Mouse (Mus musculus) kidney, embryonic 16.5 days (tissue): ENCODE results near the gene Grap. TPM values are rescaled to one million over a fixed set of nuclear protein-coding genes. Genes with fewer than 3 reads are reported as not detected.

Experiments used
- ATAC-seq: fragments of 200-750 bp; cut with Nextera tagmentation; 2 replicates; pipeline ENCODE4 v1.8.0; 2017; ENCODE audit warnings: moderate TSS enrichment; ENCODE audit not compliant: low FRiP score, low TSS enrichment
- H3K27ac ChIP-seq: fragments of 300-500 bp; sonication (generic); 2 replicates; pipeline ENCODE4 v1.5.1; 2014; ENCODE audit warnings: low read length
- H3K27me3 ChIP-seq: fragments of 300-500 bp; sonication (generic); 2 replicates; pipeline ENCODE4 v1.6.1; 2014; ENCODE audit warnings: low read length, control low read depth, mixed read lengths; ENCODE audit not compliant: insufficient read depth
- H3K36me3 ChIP-seq: fragments of 300-500 bp; sonication (generic); 2 replicates; pipeline ENCODE4 v1.6.1; 2014; ENCODE audit warnings: low read length, control low read depth, mixed read lengths; ENCODE audit not compliant: insufficient read depth
- H3K4me1 ChIP-seq: fragments of 300-500 bp; sonication (generic); 2 replicates; pipeline ENCODE4 v1.6.1; 2014; ENCODE audit warnings: low read length, control low read depth, mixed read lengths; ENCODE audit not compliant: insufficient read depth
- H3K4me2 ChIP-seq: fragments of 300-500 bp; sonication (generic); replicated peaks from 2 replicates; pipeline ENCODE4 v1.6.1; 2014; ENCODE audit warnings: low read depth, low read length
- H3K4me3 ChIP-seq: fragments of 300-500 bp; sonication (generic); 2 replicates; pipeline ENCODE4 v1.5.1; 2014; ENCODE audit warnings: mild to moderate bottlenecking, low read length
- H3K9ac ChIP-seq: fragments of 300-500 bp; sonication (generic); replicated peaks from 2 replicates; pipeline ENCODE4 v1.6.1; 2014; ENCODE audit warnings: low read length
- H3K9me3 ChIP-seq: fragments of 300-500 bp; sonication (generic); 2 replicates; pipeline ENCODE4 v1.6.1; 2016; ENCODE audit warnings: low read length, control low read depth
- WGBS: fragments of 180-500 bp; shearing (Covaris S2); extraction: QIAGEN DNeasy Blood & Tissue Kit; methylation state at CpG from one replicate; pipeline ENCODE4 v1.1.7; 2014; 5-methylcytosine and 5-hydroxymethylcytosine counted together
- polyA plus RNA-seq: library from polyadenylated mRNA; unstranded; fragments of >200 nt; fragmentation: Nextera tagmentation; extraction: Ambion mirVana; gene quantifications from 2 replicates; pipeline ENCODE4 v1.2.1, GENCODE M21; 2015

Grap gene
- 13.6 and 16.3 TPM in 2 replicates for polyA plus RNA-seq

DNA sequence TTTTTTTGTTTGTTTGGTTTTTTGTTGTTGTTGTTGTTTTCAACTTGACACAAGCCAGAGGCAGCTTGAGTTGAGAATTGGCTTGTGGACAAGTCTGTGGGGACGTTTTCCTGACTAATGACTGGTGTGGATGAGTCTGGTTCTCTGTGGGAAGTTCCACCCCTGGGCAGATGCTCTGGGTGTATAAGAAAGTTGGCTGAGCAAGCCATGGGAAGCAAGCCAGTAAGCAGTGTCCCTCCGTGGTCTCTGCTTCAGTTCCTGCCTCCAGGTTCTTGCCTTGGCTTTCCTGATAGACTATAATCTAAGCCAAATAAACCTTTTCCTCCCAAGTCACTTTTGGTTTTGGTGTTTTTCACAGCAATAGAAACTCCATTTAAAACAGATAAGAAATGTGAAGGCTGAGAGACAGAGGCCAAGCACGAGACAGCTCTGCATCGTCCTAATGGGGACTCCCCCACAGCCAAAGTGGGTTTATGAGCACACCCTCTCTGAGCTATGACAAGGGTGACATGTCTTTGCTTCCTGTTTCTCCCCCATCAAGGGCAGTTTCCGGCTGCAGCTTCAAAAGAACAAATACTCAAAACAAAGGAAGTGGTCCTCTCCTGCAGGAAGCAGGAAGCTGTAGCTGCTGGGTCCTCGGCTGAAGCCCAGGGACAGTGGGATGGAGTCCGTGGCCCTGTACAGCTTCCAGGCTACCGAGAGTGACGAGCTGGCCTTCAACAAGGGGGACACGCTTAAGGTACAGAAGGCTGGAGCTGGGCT lies at the start of gene Grap:
Gene Grap, plus strand, starts transcription at position 580 of the 762 bp plus-strand sequence.
- Histone ChIP-seq H3K27me3 (no peaks in the 10 kb centered on the region), H3K4me1 (peaks cover 4% of the 10 kb centered on the region), H3K4me2 (peak within 1 kb of the TSS; percentile 27), H3K27ac (peak within 1 kb of the TSS; percentile 20; the same call in 1 of the 2 replicates), H3K4me3 (peak within 1 kb of the TSS; percentile 38), H3K36me3 (no peaks in the 10 kb centered on the region), H3K9ac (0 out of 2 replicates have a peak within 1 kb of the TSS, but pooled peaks have one; percentile 36), H3K9me3 (no peaks in the 10 kb centered on the region)
- 58% methylated on average over 10 of the region's 10 CpGs for WGBS
- 0 out of 2 replicates have a peak, but pooled peaks have one; percentile 42 for ATAC-seq

DNA sequence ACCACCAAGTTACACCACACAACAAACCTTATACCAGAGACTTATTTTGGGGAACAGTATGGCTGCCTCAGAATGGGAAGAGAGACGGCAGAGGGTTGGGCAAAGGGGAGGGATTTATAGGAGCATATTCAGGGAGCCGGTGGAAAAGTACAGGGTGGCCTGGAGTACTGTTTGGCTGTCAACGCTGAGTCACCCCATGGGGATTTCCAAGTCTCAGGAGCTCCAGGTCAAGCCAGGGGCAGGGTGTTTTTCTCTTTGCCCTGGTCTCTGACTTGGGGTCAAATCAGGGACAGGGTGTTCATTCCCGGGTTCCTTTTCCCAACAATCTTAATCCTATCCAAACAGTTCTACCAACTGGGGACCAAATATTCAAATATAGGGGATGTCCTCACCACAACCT lies 45.0 kb upstream of the Grap start:
- H3K27me3 ChIP-seq = no peaks in the 10 kb centered on the region
- no peak for ATAC-seq
- H3K4me3 ChIP-seq = no peak overlapping the region
- no peak overlapping the region for H3K4me2 ChIP-seq
- no peak overlapping the region for H3K27ac ChIP-seq
- no peaks in the 10 kb centered on the region for H3K4me1 ChIP-seq
- H3K9me3 ChIP-seq = 0 out of 2 replicates have a peak, but pooled peaks cover 6% of the 10 kb centered on the region
- no peaks in the 10 kb centered on the region for H3K36me3 ChIP-seq
- no peak overlapping the region for H3K9ac ChIP-seq
- WGBS = 84% methylated on average over 4 of the region's 4 CpGs

DNA sequence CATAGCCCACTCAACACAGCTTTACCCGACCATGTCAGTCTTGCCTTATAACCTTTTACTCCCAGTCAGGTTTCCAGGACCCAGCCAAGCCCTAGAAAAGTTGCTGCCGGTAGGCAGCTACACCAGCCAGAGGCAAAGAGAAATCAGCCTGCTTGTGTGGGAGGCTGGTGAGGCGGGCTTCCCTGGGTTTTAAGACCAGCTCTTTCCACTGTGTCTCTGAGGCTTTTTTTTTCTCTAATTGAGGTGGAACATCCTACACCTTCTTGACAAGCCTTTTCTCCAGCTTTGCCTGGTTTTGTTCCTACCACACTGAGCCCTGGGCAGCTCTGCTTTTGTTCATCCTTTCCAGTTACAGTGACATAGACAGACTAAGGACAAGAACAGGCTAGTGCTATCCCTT lies 41.9 kb upstream of the Grap start:
- peaks cover 10% of the 10 kb centered on the region for H3K4me1 ChIP-seq
- no peak overlapping the region for H3K27ac ChIP-seq
- H3K27me3 ChIP-seq = no peaks in the 10 kb centered on the region
- WGBS = 67% methylated on average over 3 of the region's 3 CpGs
- 0 out of 2 replicates have a peak, but pooled peaks cover 6% of the 10 kb centered on the region for H3K9me3 ChIP-seq
- H3K4me2 ChIP-seq = no peak overlapping the region
- no peaks in the 10 kb centered on the region for H3K36me3 ChIP-seq
- ATAC-seq = no peak
- H3K4me3 ChIP-seq = no peak overlapping the region
- no peak overlapping the region for H3K9ac ChIP-seq

DNA sequence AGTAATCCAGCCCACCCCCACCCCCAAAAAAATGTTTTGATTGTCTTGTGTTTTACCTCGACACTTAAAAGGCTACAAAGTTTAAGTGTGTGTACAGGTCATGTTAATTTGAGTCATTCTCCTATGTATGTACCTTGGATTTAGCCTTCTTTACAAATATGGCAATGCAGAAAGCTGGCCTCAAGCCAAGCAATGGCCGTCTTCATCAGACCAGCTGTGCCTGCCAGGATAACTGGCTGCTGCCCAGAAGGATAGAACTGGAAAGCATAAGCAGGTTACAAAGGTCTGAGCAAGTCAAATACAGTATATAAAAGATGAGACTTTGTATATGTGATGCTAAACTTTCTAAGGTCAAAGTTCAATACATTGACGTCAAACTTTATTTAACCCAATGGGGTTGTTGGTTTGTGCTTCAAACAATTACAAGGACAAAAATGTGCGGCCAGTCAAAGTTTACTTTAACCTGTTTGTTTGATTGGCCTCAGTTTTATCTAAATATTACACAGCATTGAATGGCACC lies 40.9 kb upstream of the Grap start:
- H3K27ac ChIP-seq = no peak overlapping the region
- H3K27me3 ChIP-seq = no peaks in the 10 kb centered on the region
- H3K4me3 ChIP-seq = no peak overlapping the region
- no peak overlapping the region for H3K4me2 ChIP-seq
- 83% methylated on average over 4 of the region's 4 CpGs for WGBS
- H3K9me3 ChIP-seq = 0 out of 2 replicates have a peak, but pooled peaks cover 3% of the 10 kb centered on the region
- no peak overlapping the region for H3K9ac ChIP-seq
- no peak for ATAC-seq
- H3K36me3 ChIP-seq = no peaks in the 10 kb centered on the region
- H3K4me1 ChIP-seq = peaks cover 14% of the 10 kb centered on the region

DNA sequence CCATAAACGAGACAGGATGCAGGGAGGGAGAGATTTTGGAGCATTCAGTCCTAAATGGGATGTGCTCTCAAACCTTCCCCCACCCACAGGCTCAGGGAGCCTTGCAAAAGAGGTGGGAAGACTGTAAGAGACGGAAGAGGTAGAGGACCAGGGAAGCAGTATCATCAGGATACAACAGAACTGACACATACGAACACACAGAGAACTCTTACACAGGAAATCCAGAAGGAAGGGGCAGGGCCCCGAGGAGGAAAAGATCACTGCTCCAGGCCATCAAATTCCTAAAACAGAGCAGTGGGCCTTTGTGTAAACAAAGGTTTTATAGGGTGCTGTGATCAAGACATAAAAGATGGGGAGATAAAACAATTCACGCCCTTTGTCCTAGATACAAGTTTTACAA lies 38.7 kb upstream of the Grap start:
- Histone ChIP-seq H3K27ac (no peak overlapping the region), H3K9me3 (no peaks in the 10 kb centered on the region), H3K36me3 (no peaks in the 10 kb centered on the region), H3K4me1 (peaks cover 14% of the 10 kb centered on the region), H3K4me3 (no peak overlapping the region), H3K27me3 (no peaks in the 10 kb centered on the region), H3K4me2 (no peak overlapping the region), H3K9ac (no peak overlapping the region)
- 38% methylated on average over 5 of the region's 5 CpGs for WGBS
- no peak for ATAC-seq

DNA sequence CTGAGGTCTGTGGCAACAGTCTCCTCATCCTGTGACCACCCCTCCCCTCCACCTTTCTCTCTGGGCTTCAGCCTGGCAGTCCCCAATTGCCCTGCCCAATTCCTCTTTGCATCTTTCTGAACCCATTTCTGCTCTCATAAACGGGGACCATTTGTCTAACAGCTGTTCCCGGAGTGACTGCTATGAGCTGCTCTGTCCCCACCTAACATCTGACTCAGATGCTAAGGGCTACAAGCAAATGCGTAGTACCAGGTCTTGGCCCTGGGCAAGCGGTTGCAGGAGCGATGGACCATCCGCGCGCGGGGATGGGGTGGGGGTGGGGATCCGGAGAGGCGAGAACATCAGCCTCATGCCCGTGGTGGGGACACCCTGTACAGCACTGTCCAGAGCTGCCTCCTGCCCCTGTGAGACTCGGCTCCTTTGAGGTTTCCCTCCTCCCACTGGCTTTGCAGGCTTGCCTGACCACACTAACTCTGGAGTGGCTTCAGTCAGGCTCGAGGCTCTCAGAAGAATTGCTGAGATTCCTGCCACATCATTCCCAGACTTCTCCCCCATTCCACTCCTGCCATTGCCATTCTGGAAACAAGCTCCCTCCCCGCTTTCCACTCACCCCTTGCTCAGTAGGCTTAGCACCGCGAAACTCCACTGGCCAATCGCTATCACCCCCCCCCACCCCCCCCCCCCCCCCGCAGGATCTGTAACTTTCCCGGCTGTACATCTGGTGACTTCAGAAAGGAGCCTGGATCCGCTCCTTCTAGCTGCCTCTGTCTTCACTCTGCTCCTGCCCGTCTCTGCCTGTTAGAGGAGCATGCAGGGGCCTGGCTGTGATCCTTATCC lies 37.2 kb upstream of the Grap start:
- no peaks in the 10 kb centered on the region for H3K36me3 ChIP-seq
- 0 out of 2 replicates have a peak overlapping the region, but pooled peaks have one; percentile 24 for H3K27ac ChIP-seq
- H3K27me3 ChIP-seq = no peaks in the 10 kb centered on the region
- ATAC-seq = no peak; the same call in 1 of the 2 replicates
- no peaks in the 10 kb centered on the region for H3K9me3 ChIP-seq
- H3K4me1 ChIP-seq = peaks cover 14% of the 10 kb centered on the region
- 8% methylated on average over 20 of the region's 22 CpGs for WGBS
- H3K9ac ChIP-seq = peak overlapping the region; percentile 58
- H3K4me3 ChIP-seq = peak overlapping the region; percentile 29
- peak overlapping the region; percentile 53 for H3K4me2 ChIP-seq

DNA sequence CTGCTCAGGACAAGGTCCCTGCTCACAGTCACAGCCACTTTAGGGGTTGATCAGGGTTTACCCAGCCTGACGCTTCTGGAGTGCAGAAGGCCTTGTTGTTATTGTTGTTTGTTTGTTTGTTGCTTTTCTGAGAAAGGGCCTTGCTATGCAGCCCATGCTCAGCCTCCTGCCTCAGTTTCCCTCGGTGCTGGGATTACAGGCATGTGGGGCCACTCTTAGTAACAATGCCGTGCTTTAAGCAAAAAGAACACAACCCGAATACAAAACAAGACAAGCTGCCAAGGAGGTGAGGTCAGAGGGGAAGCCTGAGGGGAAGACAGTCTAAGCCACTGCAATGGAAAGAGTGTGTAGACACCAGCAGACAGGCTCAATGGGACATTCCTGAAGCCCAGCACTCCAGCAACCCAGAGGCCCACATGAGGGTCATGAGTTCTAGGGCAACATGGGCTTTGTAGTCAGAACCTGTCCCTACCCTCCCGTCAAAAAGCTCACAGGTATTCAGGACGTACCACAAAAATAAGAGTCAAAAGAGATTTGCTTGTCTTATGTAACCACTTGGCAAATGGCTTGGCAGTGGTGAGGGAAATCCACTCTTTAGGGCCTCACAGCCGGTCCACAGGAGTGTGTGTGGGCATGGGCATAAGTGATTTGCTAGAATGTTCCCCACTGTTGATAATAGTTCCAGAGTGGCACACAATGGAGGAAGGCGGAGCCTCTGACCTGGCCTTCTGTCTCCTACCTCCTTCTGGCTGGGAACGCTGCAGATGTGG lies 36.4 kb upstream of the Grap start:
- no peaks in the 10 kb centered on the region for H3K9me3 ChIP-seq
- H3K36me3 ChIP-seq = no peaks in the 10 kb centered on the region
- no peak overlapping the region for H3K4me3 ChIP-seq
- no peaks in the 10 kb centered on the region for H3K27me3 ChIP-seq
- H3K27ac ChIP-seq = no peak overlapping the region
- H3K4me2 ChIP-seq = no peak overlapping the region
- no peak for ATAC-seq
- H3K9ac ChIP-seq = peak overlapping the region; percentile 42
- H3K4me1 ChIP-seq = peaks cover 14% of the 10 kb centered on the region
- 78% methylated on average over 9 of the region's 9 CpGs for WGBS

DNA sequence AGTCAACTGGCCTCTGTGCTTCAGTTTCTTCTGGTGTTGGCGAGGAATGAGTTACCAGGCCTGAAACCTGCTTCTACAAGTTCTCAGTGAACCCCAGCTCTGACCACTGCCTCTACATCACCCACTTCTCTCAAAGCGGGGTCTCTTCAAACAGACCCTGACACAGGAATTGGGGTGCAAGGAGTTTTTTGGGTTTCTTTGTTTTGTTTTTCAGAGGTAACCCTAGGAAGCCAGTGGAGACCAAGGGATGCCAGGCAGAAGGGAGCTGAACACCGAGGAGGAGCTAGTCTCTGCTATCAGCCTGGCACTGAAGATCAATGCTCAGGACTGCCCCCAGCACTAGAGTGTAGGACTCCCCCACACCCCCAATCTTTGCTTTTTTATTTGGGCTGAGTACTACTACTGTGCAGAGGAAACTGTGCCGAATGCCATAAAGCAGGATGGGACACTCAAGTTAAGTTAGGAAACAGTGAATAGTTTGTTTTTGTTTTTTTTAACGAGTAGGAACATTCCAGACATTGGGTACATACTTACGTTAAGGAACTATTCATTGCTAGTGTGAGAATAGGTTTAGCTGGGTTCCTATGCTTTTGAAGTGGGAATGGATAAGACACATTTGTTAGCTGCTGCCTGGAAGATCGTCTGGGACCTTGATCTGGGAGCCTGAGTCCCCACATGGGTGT lies 35.6 kb upstream of the Grap start:
- Histone ChIP-seq H3K4me1 (peaks cover 14% of the 10 kb centered on the region), H3K4me3 (no peak overlapping the region), H3K27me3 (no peaks in the 10 kb centered on the region), H3K27ac (no peak overlapping the region), H3K4me2 (no peak overlapping the region), H3K9me3 (no peaks in the 10 kb centered on the region), H3K36me3 (no peaks in the 10 kb centered on the region), H3K9ac (no peak overlapping the region)
- no peak for ATAC-seq
- WGBS = 78% methylated on average over 7 of the region's 7 CpGs

DNA sequence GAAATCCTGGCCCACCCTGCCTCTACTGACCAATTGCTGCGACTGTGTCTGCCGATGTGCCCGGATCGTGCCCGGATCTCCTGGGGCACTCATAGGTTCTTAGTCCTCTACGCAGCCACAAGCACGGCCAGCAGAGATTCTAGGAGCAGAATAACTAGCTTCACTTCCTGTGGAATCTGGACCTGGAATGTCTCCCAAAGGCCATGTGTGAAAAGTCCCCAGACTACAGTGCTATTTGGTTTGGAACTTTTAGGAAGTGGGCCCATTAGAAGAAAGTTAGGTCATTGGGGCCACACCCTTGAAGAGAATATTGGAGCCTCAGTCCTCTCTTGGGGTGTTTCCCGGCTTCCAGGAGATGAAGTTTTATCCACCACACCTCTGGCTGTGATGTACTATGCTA lies 34.9 kb upstream of the Grap start:
- no peak for ATAC-seq
- H3K27me3 ChIP-seq = no peaks in the 10 kb centered on the region
- peaks cover 14% of the 10 kb centered on the region for H3K4me1 ChIP-seq
- peaks cover 2% of the 10 kb centered on the region; the same call in 1 of the 2 replicates for H3K9me3 ChIP-seq
- 89% methylated on average over 8 of the region's 8 CpGs for WGBS
- no peak overlapping the region for H3K27ac ChIP-seq
- H3K36me3 ChIP-seq = no peaks in the 10 kb centered on the region
- no peak overlapping the region for H3K4me3 ChIP-seq
- H3K9ac ChIP-seq = no peak overlapping the region
- H3K4me2 ChIP-seq = no peak overlapping the region
